Comparison of ENCODE assay signal across 8 mouse cellular contexts in genomic region chr19:4147782-4148490, GRCm38 (mm10). TPM values are rescaled to one million over a fixed set of nuclear protein-coding genes. Genes with fewer than 3 reads are reported as not detected.
DNase-seq lines count a peak whose midpoint lies in the region; ATAC-seq and TF ChIP-seq lines count a peak whose summit lies in the region.

No protein-coding gene starts in this region.

- peaks cover 43% of the 10 kb centered on the region for H3K4me1 ChIP-seq in heart, embryonic 10.5 days
- peaks cover 5 to 14% of the 10 kb centered on the region in 2 experiments; a peak in 3 of 4 replicates for H3K4me1 ChIP-seq in MEL (ENCODE audit: control insufficient read depth in 1 of 2, insufficient read depth in 2 of 2, low read length in 2 of 2)
- H3K4me1 ChIP-seq in heart, embryonic 15.5 days (replicated peaks) = peaks cover 38% of the 10 kb centered on the region
- H3K4me1 ChIP-seq in liver, postnatal 0 days (ENCODE audit: insufficient read depth) = peaks cover 45% of the 10 kb centered on the region

- H3K79me2 ChIP-seq in MEL (ENCODE audit: control insufficient read depth, insufficient read depth, low read length, poor library complexity) = peaks cover 9% of the 10 kb centered on the region

- TF ChIP-seq EP300 in MEL (IDR thresholded peaks at IDR 0.05; ENCODE audit: low read depth in 1 of 2, low read length in 2 of 2) = no peak
- no peak for TF ChIP-seq EP300 in liver, postnatal 0 days (IDR thresholded peaks at IDR 0.05; ENCODE audit: low read depth)

- H3K9me3 ChIP-seq in heart, embryonic 10.5 days = no peaks in the 10 kb centered on the region
- no peaks in the 10 kb centered on the region for H3K9me3 ChIP-seq in MEL (replicated peaks; ENCODE audit: insufficient read depth, low read length)
- no peaks in the 10 kb centered on the region for H3K9me3 ChIP-seq in heart, embryonic 15.5 days (replicated peaks)
- H3K9me3 ChIP-seq in liver, postnatal 0 days (ENCODE audit: low read length) = no peaks in the 10 kb centered on the region

- no peak for DNase-seq in heart, embryonic 10.5 days (ENCODE audit: low spot score)
- DNase-seq in heart, postnatal 10 days = no peak
- no peak for DNase-seq in MEL (ENCODE audit: low read depth, low spot score)
- no peak for DNase-seq in liver, postnatal 0 days
- no peak for DNase-seq in spleen, postnatal 14 days (ENCODE audit: low spot score in 2 of 2)
- DNase-seq in right cerebral cortex, postnatal 14 days = no peak
- DNase-seq in adrenal gland, postnatal 10 days = no peak

- no peak for TF ChIP-seq RAD21 in MEL (IDR thresholded peaks at IDR 0.05; ENCODE audit: low read depth, low read length)

- WGBS in heart, embryonic 10.5 days = 38% methylated on average over 9 of the region's 9 CpGs
- WGBS in heart, embryonic 15.5 days = 41% methylated on average over 9 of the region's 9 CpGs
- 44% methylated on average over 9 of the region's 9 CpGs for WGBS in liver, postnatal 0 days (ENCODE audit: insufficient replicate concordance)

- TF ChIP-seq POLR2A in MEL (IDR thresholded peaks at IDR 0.05; ENCODE audit: control insufficient read depth in 1 of 2, insufficient read depth in 1 of 2, low read depth in 1 of 2, low read length in 2 of 2, poor library complexity in 1 of 2) = no peak

- intact Hi-C loops in heart, postnatal 10 days (cut with DNase I) = loop anchor here (2.0 to 5.0 kb wide), 2 partner anchors 17 to 131 kb away; no protein-coding TSS in a partner anchor

- peak overlapping the region; percentile 50 for H3K9ac ChIP-seq in MEL (ENCODE audit: control insufficient read depth, low read depth, low read length, poor library complexity, severe bottlenecking)
- H3K9ac ChIP-seq in heart, embryonic 15.5 days = peak overlapping the region; percentile 44
- peak overlapping the region; percentile 94 for H3K9ac ChIP-seq in liver, postnatal 0 days (replicated peaks)

- peak overlapping the region; percentile 84 for H3K4me3 ChIP-seq in heart, embryonic 10.5 days
- H3K4me3 ChIP-seq in MEL (ENCODE audit: control insufficient read depth in 1 of 2, insufficient read depth in 1 of 2, low read depth in 2 of 2, low read length in 2 of 2) = peak overlapping the region; percentile 49 to 79
- peak overlapping the region; percentile 94 for H3K4me3 ChIP-seq in heart, embryonic 15.5 days
- H3K4me3 ChIP-seq in liver, postnatal 0 days (ENCODE audit: low read depth, low read length) = peak overlapping the region; percentile 86

- no peaks in the 10 kb centered on the region for H3K27me3 ChIP-seq in heart, embryonic 10.5 days (ENCODE audit: insufficient read depth, poor library complexity, severe bottlenecking)
- H3K27me3 ChIP-seq in MEL (ENCODE audit: control insufficient read depth in 1 of 2, insufficient read depth in 2 of 2, low read length in 2 of 2) = no peaks in the 10 kb centered on the region
- H3K27me3 ChIP-seq in heart, embryonic 15.5 days = no peaks in the 10 kb centered on the region
- H3K27me3 ChIP-seq in liver, postnatal 0 days (ENCODE audit: insufficient read depth, low read length) = no peaks in the 10 kb centered on the region

- peaks cover 33% of the 10 kb centered on the region for H3K36me3 ChIP-seq in heart, embryonic 10.5 days
- peaks cover 0 to 3% of the 10 kb centered on the region in 2 experiments; a peak in 1 of 4 replicates for H3K36me3 ChIP-seq in MEL (ENCODE audit: control insufficient read depth in 1 of 2, insufficient read depth in 2 of 2, low read length in 2 of 2)
- H3K36me3 ChIP-seq in heart, embryonic 15.5 days = peaks cover 12% of the 10 kb centered on the region
- peaks cover 23% of the 10 kb centered on the region for H3K36me3 ChIP-seq in liver, postnatal 0 days (replicated peaks; ENCODE audit: insufficient read depth, low read length)

- peak overlapping the region; percentile 91 for H3K27ac ChIP-seq in heart, embryonic 10.5 days
- H3K27ac ChIP-seq in MEL (ENCODE audit: control insufficient read depth, low read depth, low read length) = no peak overlapping the region
- peak overlapping the region; percentile 83 for H3K27ac ChIP-seq in heart, embryonic 15.5 days
- H3K27ac ChIP-seq in liver, postnatal 0 days (ENCODE audit: low read depth) = peak overlapping the region; percentile 14; the same call in 1 of the 2 replicates

- H3K4me2 ChIP-seq in heart, embryonic 15.5 days = peak overlapping the region; percentile 81
- H3K4me2 ChIP-seq in liver, postnatal 0 days (ENCODE audit: low read depth, low read length) = peak overlapping the region; percentile 89

- ATAC-seq in heart, embryonic 15.5 days (replicated peaks; ENCODE audit: insufficient number of reproducible peaks, insufficient read depth, low FRiP score, low read depth) = 0 out of 2 replicates have a peak, but pooled peaks have one; percentile 1
- no peak for ATAC-seq in liver, postnatal 0 days

- no peak for TF ChIP-seq CTCF in MEL (IDR thresholded peaks at IDR 0.05 in 2 of 3, conservative IDR thresholded peaks at IDR 0.05 in 1 of 3; ENCODE audit: control insufficient read depth in 1 of 3, insufficient read depth in 1 of 3, low read depth in 2 of 3, low read length in 3 of 3, poor library complexity in 1 of 3, severe bottlenecking in 1 of 3)
- TF ChIP-seq CTCF in liver, postnatal 0 days (IDR thresholded peaks at IDR 0.05; ENCODE audit: low read depth) = no peak

TF ChIP-seq in MEL, 35 proteins besides CTCF, POLR2A, EP300 and RAD21 (continues in another document):
- TF ChIP-seq MYC (IDR thresholded peaks at IDR 0.05; ENCODE audit: low read depth, low read length) = 0 out of 2 replicates have a peak, but pooled peaks have one; percentile 46
- 0 out of 2 replicates have a peak, but pooled peaks have one; percentile 25 for TF ChIP-seq TBP (IDR thresholded peaks at IDR 0.05; ENCODE audit: low read depth, low read length)
- TF ChIP-seq POLR2AphosphoS5 (IDR thresholded peaks at IDR 0.05; ENCODE audit: borderline replicate concordance, low read depth, low read length) = no peak
- TF ChIP-seq USF2 (IDR thresholded peaks at IDR 0.05; ENCODE audit: borderline replicate concordance in 1 of 2, insufficient read depth in 1 of 2, low read depth in 1 of 2, low read length in 2 of 2) = no peak
- TF ChIP-seq USF1 (IDR thresholded peaks at IDR 0.05; ENCODE audit: low read depth, low read length) = no peak
- no peak for TF ChIP-seq ZKSCAN1 (IDR thresholded peaks at IDR 0.05; ENCODE audit: low read depth, low read length)
- TF ChIP-seq ZNF384 (IDR thresholded peaks at IDR 0.05; ENCODE audit: low read depth, low read length) = no peak
- no peak for TF ChIP-seq SMC3 (IDR thresholded peaks at IDR 0.05; ENCODE audit: low read depth, low read length)
- TF ChIP-seq MXI1 (IDR thresholded peaks at IDR 0.05; ENCODE audit: low read depth, low read length) = peak; percentile 88

RNA-seq across cellular contexts. Expression of gene Coro1b, which starts 0.5 kb away (rescaled TPM):
- polyA plus RNA-seq in heart, embryonic 10.5 days (2016; fragmentation: Nextera tagmentation; extraction: Ambion mirVana) = 135 and 146 TPM in 2 replicates
- total RNA-seq in heart, postnatal 10 days (2021) = 10 to 100 TPM; 87.2 to 90.7 TPM
- total RNA-seq in MEL (2012; rRNA removed) = 54.1 and 55.5 TPM in 2 replicates
- polyA plus RNA-seq in MEL (2012; ENCODE audit: insufficient read depth in 1 of 2, insufficient read length in 2 of 2, low read depth in 1 of 2, low replicate concordance in 2 of 2, missing spikeins in 1 of 2) = 100 to 1,000 TPM in 1 of 2 experiments, not detected in 1; 111 TPM
- polyA plus RNA-seq in heart, embryonic 15.5 days (2015; fragmentation: Nextera tagmentation; extraction: Ambion mirVana) = 114 and 137 TPM in 2 replicates
- polyA plus RNA-seq in liver, postnatal 0 days (2015; fragmentation: Nextera tagmentation; extraction: Ambion mirVana) = 63.0 and 64.4 TPM in 2 replicates
- total RNA-seq in adrenal gland, postnatal 10 days (2021) = 100 to 1,000 TPM; 185 to 193 TPM

RNA-seq across cellular contexts. Expression of gene Cabp4, which starts 4.1 kb away (rescaled TPM):
- polyA plus RNA-seq in heart, embryonic 10.5 days (2016; fragmentation: Nextera tagmentation; extraction: Ambion mirVana) = not detected in 2 replicates
- not detected for total RNA-seq in heart, postnatal 10 days (2021)
- total RNA-seq in MEL (2012; rRNA removed) = 0.08 and 0.13 TPM in 2 replicates
- polyA plus RNA-seq in MEL (2012; ENCODE audit: insufficient read depth in 1 of 2, insufficient read length in 2 of 2, low read depth in 1 of 2, low replicate concordance in 2 of 2, missing spikeins in 1 of 2) = under 1 TPM in 1 of 2 experiments, not detected in 1; 0.24 TPM
- not detected in 2 replicates for polyA plus RNA-seq in heart, embryonic 15.5 days (2015; fragmentation: Nextera tagmentation; extraction: Ambion mirVana)
- polyA plus RNA-seq in liver, postnatal 0 days (2015; fragmentation: Nextera tagmentation; extraction: Ambion mirVana) = 0.11 and 0.15 TPM in 2 replicates
- total RNA-seq in adrenal gland, postnatal 10 days (2021) = 1 to 10 TPM in 1 of 2 experiments, under 1 TPM in 1; 0.69 to 1.9 TPM

RNA-seq across cellular contexts. Expression of gene Ptprcap, which starts 5.5 kb away (rescaled TPM):
- 1.8 and 4.4 TPM in 2 replicates for polyA plus RNA-seq in heart, embryonic 10.5 days (2016; fragmentation: Nextera tagmentation; extraction: Ambion mirVana)
- 1 to 10 TPM; 1.6 to 2.2 TPM for total RNA-seq in heart, postnatal 10 days (2021)
- 75.7 and 80.3 TPM in 2 replicates for total RNA-seq in MEL (2012; rRNA removed)
- 10 to 100 TPM in 1 of 2 experiments, not detected in 1; 67.9 TPM for polyA plus RNA-seq in MEL (2012; ENCODE audit: insufficient read depth in 1 of 2, insufficient read length in 2 of 2, low read depth in 1 of 2, low replicate concordance in 2 of 2, missing spikeins in 1 of 2)
- 3.6 and 33.8 TPM in 2 replicates for polyA plus RNA-seq in heart, embryonic 15.5 days (2015; fragmentation: Nextera tagmentation; extraction: Ambion mirVana)
- 35.7 and 35.8 TPM in 2 replicates for polyA plus RNA-seq in liver, postnatal 0 days (2015; fragmentation: Nextera tagmentation; extraction: Ambion mirVana)
- 10 to 100 TPM; 11.5 to 14.0 TPM for total RNA-seq in adrenal gland, postnatal 10 days (2021)

RNA-seq across cellular contexts. Expression of gene Gpr152, which starts 8.3 kb away (rescaled TPM):
- not detected in 2 replicates for polyA plus RNA-seq in heart, embryonic 10.5 days (2016; fragmentation: Nextera tagmentation; extraction: Ambion mirVana)
- total RNA-seq in heart, postnatal 10 days (2021) = not detected
- total RNA-seq in MEL (2012; rRNA removed) = not detected in 2 replicates
- under 1 TPM in 1 of 2 experiments, not detected in 1; 0.03 TPM for polyA plus RNA-seq in MEL (2012; ENCODE audit: insufficient read depth in 1 of 2, insufficient read length in 2 of 2, low read depth in 1 of 2, low replicate concordance in 2 of 2, missing spikeins in 1 of 2)
- 0.04 TPM in 1 of 2 replicates, not detected in the other for polyA plus RNA-seq in heart, embryonic 15.5 days (2015; fragmentation: Nextera tagmentation; extraction: Ambion mirVana)
- not detected in 2 replicates for polyA plus RNA-seq in liver, postnatal 0 days (2015; fragmentation: Nextera tagmentation; extraction: Ambion mirVana)
- total RNA-seq in adrenal gland, postnatal 10 days (2021) = not detected

RNA-seq across cellular contexts. Expression of gene Rps6kb2, which starts 15.2 kb away (rescaled TPM):
- 53.4 and 57.0 TPM in 2 replicates for polyA plus RNA-seq in heart, embryonic 10.5 days (2016; fragmentation: Nextera tagmentation; extraction: Ambion mirVana)
- 10 to 100 TPM; 22.4 to 24.3 TPM for total RNA-seq in heart, postnatal 10 days (2021)
- total RNA-seq in MEL (2012; rRNA removed) = 7.4 and 8.7 TPM in 2 replicates
- 10 to 100 TPM in 1 of 2 experiments, not detected in 1; 19.8 TPM for polyA plus RNA-seq in MEL (2012; ENCODE audit: insufficient read depth in 1 of 2, insufficient read length in 2 of 2, low read depth in 1 of 2, low replicate concordance in 2 of 2, missing spikeins in 1 of 2)
- polyA plus RNA-seq in heart, embryonic 15.5 days (2015; fragmentation: Nextera tagmentation; extraction: Ambion mirVana) = 42.2 and 46.1 TPM in 2 replicates
- polyA plus RNA-seq in liver, postnatal 0 days (2015; fragmentation: Nextera tagmentation; extraction: Ambion mirVana) = 22.1 and 23.0 TPM in 2 replicates
- 10 to 100 TPM; 26.5 to 38.2 TPM for total RNA-seq in adrenal gland, postnatal 10 days (2021)

Comparison
In these comparisons a context has a peak if more than half of its experiments do, and no peak if none do; other contexts are left out.
1. H3K9ac ChIP-seq: peak in every context shown above with its lines; median percentile 94 in liver, postnatal 0 days; 50 in MEL; 44 in heart, embryonic 15.5 days.